Mouse (Mus musculus): ENCODE data around the gene Nr2c1. TPM values are rescaled to one million over a fixed set of nuclear protein-coding genes. Genes with fewer than 3 reads are reported as not detected.

Gene Nr2c1
- polyA plus RNA-seq, 1 experiment from 2014 or later: 13.6 TPM

- no peak for ATAC-seq (replicated peaks; ENCODE audit: insufficient number of reproducible peaks, low FRiP score, low TSS enrichment, low read depth)
- 85% methylated on average over 5 of the region's 5 CpGs for WGBS
- no peak overlapping the region for H3K9ac ChIP-seq (replicated peaks; ENCODE audit: low read length)
- H3K36me3 ChIP-seq (replicated peaks; ENCODE audit: control insufficient read depth, insufficient read depth, low read depth, low read length): peaks cover under 1% of the 10 kb centered on the region
- H3K4me3 ChIP-seq (ENCODE audit: low read depth, low read length): no peak overlapping the region
- H3K4me2 ChIP-seq (ENCODE audit: low read depth, low read length): no peak overlapping the region
- H3K4me1 ChIP-seq (ENCODE audit: control insufficient read depth, insufficient read depth, low read length): no peaks in the 10 kb centered on the region
- H3K27ac ChIP-seq (replicated peaks; ENCODE audit: low read depth, low read length): no peak overlapping the region
- no peak for DNase-seq (ENCODE audit: low spot score)
- no peaks in the 10 kb centered on the region for H3K27me3 ChIP-seq (ENCODE audit: control insufficient read depth, insufficient read depth, low read length)
- H3K9me3 ChIP-seq (replicated peaks; ENCODE audit: control insufficient read depth, low read length): no peaks in the 10 kb centered on the region
Observed at GRCm38 (mm10) chr10:94164104-94164845, 16.5 kb downstream of the Nr2c1 start.

GRCm38 (mm10) chr10:94165426-94165825, 17.6 kb downstream of the Nr2c1 start:
- H3K36me3 ChIP-seq (replicated peaks; ENCODE audit: control insufficient read depth, insufficient read depth, low read depth, low read length): peaks cover 9% of the 10 kb centered on the region
- H3K9ac ChIP-seq (replicated peaks; ENCODE audit: low read length): no peak overlapping the region
- H3K4me1 ChIP-seq (ENCODE audit: control insufficient read depth, insufficient read depth, low read length): no peaks in the 10 kb centered on the region
- no peak overlapping the region for H3K27ac ChIP-seq (replicated peaks; ENCODE audit: low read depth, low read length)
- WGBS: 94% methylated on average over 16 of the region's 16 CpGs
- H3K27me3 ChIP-seq (ENCODE audit: control insufficient read depth, insufficient read depth, low read length): no peaks in the 10 kb centered on the region
- no peak for DNase-seq (ENCODE audit: low spot score)
- H3K4me2 ChIP-seq (ENCODE audit: low read depth, low read length): no peak overlapping the region
- H3K9me3 ChIP-seq (replicated peaks; ENCODE audit: control insufficient read depth, low read length): no peaks in the 10 kb centered on the region
- no peak for ATAC-seq (replicated peaks; ENCODE audit: insufficient number of reproducible peaks, low FRiP score, low TSS enrichment, low read depth)
- H3K4me3 ChIP-seq (ENCODE audit: low read depth, low read length): no peak overlapping the region

DNA sequence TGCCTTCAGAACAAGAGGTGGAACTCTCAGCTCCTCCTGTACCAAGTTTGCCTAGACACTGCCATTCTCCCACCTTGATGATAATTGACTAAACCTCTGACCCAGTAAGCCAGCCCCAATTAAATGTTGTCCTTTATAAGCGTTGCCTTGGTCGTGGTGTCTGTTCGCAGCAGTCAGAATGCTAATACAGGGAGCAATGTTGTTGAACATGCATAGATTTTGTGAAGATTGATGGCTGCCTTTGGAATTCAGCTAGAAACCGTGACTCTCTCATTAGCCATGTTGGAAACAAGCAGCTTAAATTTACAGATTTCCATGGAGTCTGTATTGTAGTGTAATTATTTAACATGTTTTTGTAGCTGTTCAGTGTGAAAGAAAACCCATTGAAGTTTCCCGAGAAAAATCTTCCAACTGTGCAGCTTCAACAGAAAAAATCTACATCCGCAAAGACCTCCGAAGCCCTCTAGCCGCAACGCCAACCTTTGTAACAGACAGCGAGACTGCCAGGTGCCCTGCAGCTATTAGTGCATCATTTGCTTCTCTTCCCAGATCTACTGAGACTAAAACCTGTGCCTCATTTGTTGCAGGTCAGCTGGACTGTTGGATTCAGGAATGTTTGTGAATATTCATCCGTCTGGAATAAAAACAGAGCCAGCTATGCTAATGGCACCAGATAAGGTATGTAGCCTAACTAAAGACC, 19.4 kb downstream of the Nr2c1 start:
- no peaks in the 10 kb centered on the region for H3K4me1 ChIP-seq (ENCODE audit: control insufficient read depth, insufficient read depth, low read length)
- no peak for DNase-seq (ENCODE audit: low spot score)
- 94% methylated on average over 11 of the region's 11 CpGs for WGBS
- ATAC-seq (replicated peaks; ENCODE audit: insufficient number of reproducible peaks, low FRiP score, low TSS enrichment, low read depth): no peak
- H3K4me2 ChIP-seq (ENCODE audit: low read depth, low read length): no peak overlapping the region
- no peak overlapping the region for H3K4me3 ChIP-seq (ENCODE audit: low read depth, low read length)
- no peak overlapping the region for H3K9ac ChIP-seq (replicated peaks; ENCODE audit: low read length)
- peaks cover 9% of the 10 kb centered on the region for H3K36me3 ChIP-seq (replicated peaks; ENCODE audit: control insufficient read depth, insufficient read depth, low read depth, low read length)
- H3K27me3 ChIP-seq (ENCODE audit: control insufficient read depth, insufficient read depth, low read length): no peaks in the 10 kb centered on the region
- H3K27ac ChIP-seq (replicated peaks; ENCODE audit: low read depth, low read length): no peak overlapping the region
- H3K9me3 ChIP-seq (replicated peaks; ENCODE audit: control insufficient read depth, low read length): no peaks in the 10 kb centered on the region

- H3K36me3 ChIP-seq (replicated peaks; ENCODE audit: control insufficient read depth, insufficient read depth, low read depth, low read length): peaks cover 9% of the 10 kb centered on the region
- no peak overlapping the region for H3K4me2 ChIP-seq (ENCODE audit: low read depth, low read length)
- no peaks in the 10 kb centered on the region for H3K9me3 ChIP-seq (replicated peaks; ENCODE audit: control insufficient read depth, low read length)
- H3K4me3 ChIP-seq (ENCODE audit: low read depth, low read length): no peak overlapping the region
- no peak for ATAC-seq (replicated peaks; ENCODE audit: insufficient number of reproducible peaks, low FRiP score, low TSS enrichment, low read depth)
- no peak overlapping the region for H3K9ac ChIP-seq (replicated peaks; ENCODE audit: low read length)
- H3K27me3 ChIP-seq (ENCODE audit: control insufficient read depth, insufficient read depth, low read length): no peaks in the 10 kb centered on the region
- 60% methylated on average over 12 of the region's 12 CpGs for WGBS
- no peaks in the 10 kb centered on the region for H3K4me1 ChIP-seq (ENCODE audit: control insufficient read depth, insufficient read depth, low read length)
- no peak overlapping the region for H3K27ac ChIP-seq (replicated peaks; ENCODE audit: low read depth, low read length)
- no peak for DNase-seq (ENCODE audit: low spot score)
Observed at GRCm38 (mm10) chr10:94171440-94172130, 23.8 kb downstream of the Nr2c1 start.

DNA sequence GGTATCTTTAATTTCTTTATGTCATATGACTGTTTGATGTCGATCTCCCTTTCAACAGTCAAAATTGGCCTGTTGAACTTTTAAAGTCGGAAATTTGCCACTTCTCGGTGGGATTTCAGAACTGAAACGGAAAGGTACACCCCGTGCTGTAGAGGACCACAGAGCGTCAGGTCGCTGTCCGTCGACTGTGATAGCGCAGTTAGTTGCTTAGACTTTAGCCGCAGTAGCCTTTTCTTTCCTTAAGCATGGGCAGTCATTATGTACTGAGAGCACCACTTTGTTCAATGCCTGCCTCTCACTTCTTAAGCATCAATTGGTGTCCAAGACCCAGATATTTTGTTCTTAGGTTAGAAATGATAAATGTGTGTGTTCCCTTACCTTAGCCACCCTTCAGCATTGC, 24.3 kb downstream of the Nr2c1 start:
- no peaks in the 10 kb centered on the region for H3K4me1 ChIP-seq (ENCODE audit: control insufficient read depth, insufficient read depth, low read length)
- 71% methylated on average over 11 of the region's 11 CpGs for WGBS

DNA sequence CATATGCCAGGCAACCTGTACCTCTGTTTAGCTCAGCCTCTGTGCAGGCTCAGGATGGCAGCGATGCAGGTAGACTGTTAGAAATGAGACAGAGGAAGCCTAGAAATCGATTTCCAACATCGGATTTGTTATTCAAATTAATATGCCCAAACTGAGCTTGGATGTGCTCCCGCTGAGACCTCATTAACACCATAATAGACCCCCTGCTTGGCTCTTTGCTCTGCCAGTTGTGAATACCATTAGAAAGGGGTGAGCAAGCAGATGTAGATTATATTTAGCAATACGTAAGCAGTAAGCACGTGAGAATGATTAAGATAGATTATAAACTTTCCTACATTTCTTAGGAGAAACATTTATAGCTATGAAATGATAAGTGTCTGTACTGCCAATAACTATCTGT, 24.9 kb downstream of the Nr2c1 start:
- H3K36me3 ChIP-seq (replicated peaks; ENCODE audit: control insufficient read depth, insufficient read depth, low read depth, low read length): peaks cover 9% of the 10 kb centered on the region
- ATAC-seq (replicated peaks; ENCODE audit: insufficient number of reproducible peaks, low FRiP score, low TSS enrichment, low read depth) (no peak), DNase-seq (ENCODE audit: low spot score) (no peak)
- no peak overlapping the region for H3K27ac ChIP-seq (replicated peaks; ENCODE audit: low read depth, low read length)
- H3K4me3 ChIP-seq (ENCODE audit: low read depth, low read length): no peak overlapping the region
- no peaks in the 10 kb centered on the region for H3K9me3 ChIP-seq (replicated peaks; ENCODE audit: control insufficient read depth, low read length)
- H3K9ac ChIP-seq (replicated peaks; ENCODE audit: low read length): no peak overlapping the region
- no peak overlapping the region for H3K4me2 ChIP-seq (ENCODE audit: low read depth, low read length)
- H3K4me1 ChIP-seq (ENCODE audit: control insufficient read depth, insufficient read depth, low read length): no peaks in the 10 kb centered on the region
- H3K27me3 ChIP-seq (ENCODE audit: control insufficient read depth, insufficient read depth, low read length): no peaks in the 10 kb centered on the region
- 62% methylated on average over 6 of the region's 6 CpGs for WGBS

More for the DNA sequence above, 24.3 kb downstream of the Nr2c1 start:
- no peaks in the 10 kb centered on the region for H3K9me3 ChIP-seq (replicated peaks; ENCODE audit: control insufficient read depth, low read length)
- ATAC-seq (replicated peaks; ENCODE audit: insufficient number of reproducible peaks, low FRiP score, low TSS enrichment, low read depth) (no peak), DNase-seq (ENCODE audit: low spot score) (no peak)
- no peak overlapping the region for H3K4me2 ChIP-seq (ENCODE audit: low read depth, low read length)
- no peaks in the 10 kb centered on the region for H3K27me3 ChIP-seq (ENCODE audit: control insufficient read depth, insufficient read depth, low read length)
- no peak overlapping the region for H3K9ac ChIP-seq (replicated peaks; ENCODE audit: low read length)
- H3K27ac ChIP-seq (replicated peaks; ENCODE audit: low read depth, low read length): no peak overlapping the region
- H3K36me3 ChIP-seq (replicated peaks; ENCODE audit: control insufficient read depth, insufficient read depth, low read depth, low read length): peaks cover 9% of the 10 kb centered on the region
- H3K4me3 ChIP-seq (ENCODE audit: low read depth, low read length): no peak overlapping the region

DNA sequence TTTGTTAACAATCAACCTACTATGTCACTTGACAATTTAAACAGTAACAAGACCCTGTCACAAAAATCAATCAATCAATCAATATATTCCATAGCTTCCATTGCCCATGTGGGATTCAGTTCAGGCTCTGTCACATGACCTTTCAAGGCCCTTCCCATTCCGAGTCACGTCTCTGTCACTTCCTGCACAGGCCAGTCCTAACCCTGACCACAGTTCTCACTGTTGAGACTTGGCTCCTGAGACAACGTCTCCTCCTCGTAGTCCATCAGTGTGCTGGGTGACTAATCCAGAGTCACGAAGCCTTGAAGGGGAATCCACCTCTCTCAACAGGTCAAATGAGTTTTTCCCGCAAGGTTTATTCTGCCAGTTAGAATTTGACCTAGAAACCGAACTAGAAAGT, 26.8 kb downstream of the Nr2c1 start:
- H3K4me3 ChIP-seq (ENCODE audit: low read depth, low read length): no peak overlapping the region
- WGBS: 82% methylated on average over 7 of the region's 7 CpGs
- DNase-seq (ENCODE audit: low spot score) (no peak), ATAC-seq (replicated peaks; ENCODE audit: insufficient number of reproducible peaks, low FRiP score, low TSS enrichment, low read depth) (no peak)
- H3K27me3 ChIP-seq (ENCODE audit: control insufficient read depth, insufficient read depth, low read length): no peaks in the 10 kb centered on the region
- no peak overlapping the region for H3K9ac ChIP-seq (replicated peaks; ENCODE audit: low read length)
- peaks cover 6% of the 10 kb centered on the region for H3K36me3 ChIP-seq (replicated peaks; ENCODE audit: control insufficient read depth, insufficient read depth, low read depth, low read length)
- H3K4me2 ChIP-seq (ENCODE audit: low read depth, low read length): no peak overlapping the region
- H3K27ac ChIP-seq (replicated peaks; ENCODE audit: low read depth, low read length): no peak overlapping the region
- no peaks in the 10 kb centered on the region for H3K9me3 ChIP-seq (replicated peaks; ENCODE audit: control insufficient read depth, low read length)
- no peaks in the 10 kb centered on the region for H3K4me1 ChIP-seq (ENCODE audit: control insufficient read depth, insufficient read depth, low read length)

DNA sequence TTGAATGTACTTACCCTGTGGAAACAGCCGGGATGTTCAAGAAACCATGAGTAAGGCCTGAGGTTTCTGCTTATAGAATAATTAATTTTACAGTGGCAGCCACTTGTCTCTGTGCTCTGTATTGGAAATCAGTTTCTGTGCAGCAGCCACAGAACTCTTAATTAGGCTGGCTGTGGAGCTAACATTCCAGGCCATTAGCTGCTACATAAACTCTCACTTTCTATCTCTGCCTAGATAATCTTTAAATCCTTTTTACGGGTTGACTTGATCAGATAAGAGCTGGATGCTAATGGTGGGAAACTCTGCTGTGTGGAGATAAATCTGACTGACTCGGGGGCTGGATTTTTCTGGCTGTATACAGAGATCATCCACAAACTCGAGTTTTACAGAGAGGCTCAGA, 35.4 kb downstream of the Nr2c1 start:
- H3K36me3 ChIP-seq (replicated peaks; ENCODE audit: control insufficient read depth, insufficient read depth, low read depth, low read length): 0 out of 2 replicates have a peak, but pooled peaks cover 2% of the 10 kb centered on the region
- no peaks in the 10 kb centered on the region for H3K9me3 ChIP-seq (replicated peaks; ENCODE audit: control insufficient read depth, low read length)
- no peak for ATAC-seq (replicated peaks; ENCODE audit: insufficient number of reproducible peaks, low FRiP score, low TSS enrichment, low read depth)
- WGBS: 69% methylated on average over 4 of the region's 4 CpGs
- H3K27me3 ChIP-seq (ENCODE audit: control insufficient read depth, insufficient read depth, low read length): no peaks in the 10 kb centered on the region
- H3K4me2 ChIP-seq (ENCODE audit: low read depth, low read length): no peak overlapping the region
- no peak overlapping the region for H3K9ac ChIP-seq (replicated peaks; ENCODE audit: low read length)
- no peak overlapping the region for H3K27ac ChIP-seq (replicated peaks; ENCODE audit: low read depth, low read length)
- no peak overlapping the region for H3K4me3 ChIP-seq (ENCODE audit: low read depth, low read length)
- DNase-seq (ENCODE audit: low spot score): no peak
- no peaks in the 10 kb centered on the region for H3K4me1 ChIP-seq (ENCODE audit: control insufficient read depth, insufficient read depth, low read length)

Measured in embryonic facial prominence, embryonic 11.5 days (tissue).